Mouse (Mus musculus) C3H10T1/2 (cell line): ENCODE results near the gene Btf3. TPM values are rescaled to one million over a fixed set of nuclear protein-coding genes. Genes with fewer than 3 reads are reported as not detected.

Experiments
- polyA plus RNA-seq, 2 experiments: library from polyadenylated mRNA; unstranded; fragments of >200 nt; fragmentation: generic; extraction: Trizol; gene quantifications; one replicate each; pipeline ENCODE4 v1.2.1; 2012; ENCODE audit warnings: missing spikeins in 2 of 2

The Btf3 gene
- 100 to 1,000 TPM; 594 to 946 TPM for polyA plus RNA-seq

DNA sequence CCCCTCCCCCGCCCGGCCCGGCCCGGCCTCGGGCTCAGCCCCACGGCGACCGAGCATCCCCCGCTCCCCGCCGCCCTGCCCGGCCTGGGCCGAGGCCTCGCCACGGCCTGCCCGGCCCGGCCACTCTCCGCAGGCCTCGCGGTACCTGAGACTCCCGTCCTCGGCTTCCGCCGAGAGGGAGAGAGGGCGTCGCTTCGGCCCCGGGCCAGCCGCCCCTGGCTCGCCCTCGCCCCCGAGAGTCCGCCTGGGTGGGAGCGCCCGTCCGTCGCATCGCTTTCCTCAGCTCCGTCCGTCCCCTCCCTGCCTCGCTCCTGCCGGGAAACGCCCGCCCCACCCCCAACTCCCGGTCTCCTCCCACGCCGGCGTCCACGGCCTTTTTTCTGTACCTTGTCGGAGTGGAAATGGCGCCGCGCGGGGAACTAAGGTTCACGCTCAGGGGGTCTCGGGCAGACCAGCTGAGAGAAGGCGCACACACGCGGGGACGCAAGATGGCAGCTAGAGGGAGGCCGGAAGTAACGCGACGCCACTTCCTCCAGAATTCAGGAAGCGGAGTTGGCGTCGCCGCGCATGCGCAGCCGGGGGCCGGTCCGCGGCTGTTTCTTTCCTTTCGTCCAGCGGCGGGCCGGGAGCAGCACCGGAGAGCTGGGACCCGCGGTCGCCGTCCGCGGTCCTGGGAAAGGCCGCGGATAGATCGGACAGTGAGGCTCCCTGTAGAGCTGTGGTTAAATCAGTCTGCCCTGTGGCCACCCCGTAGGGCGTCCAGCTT lies at the start of gene Btf3:
Btf3 (minus strand) TSS at position 527 of the 766 bp plus-strand sequence.

DNA sequence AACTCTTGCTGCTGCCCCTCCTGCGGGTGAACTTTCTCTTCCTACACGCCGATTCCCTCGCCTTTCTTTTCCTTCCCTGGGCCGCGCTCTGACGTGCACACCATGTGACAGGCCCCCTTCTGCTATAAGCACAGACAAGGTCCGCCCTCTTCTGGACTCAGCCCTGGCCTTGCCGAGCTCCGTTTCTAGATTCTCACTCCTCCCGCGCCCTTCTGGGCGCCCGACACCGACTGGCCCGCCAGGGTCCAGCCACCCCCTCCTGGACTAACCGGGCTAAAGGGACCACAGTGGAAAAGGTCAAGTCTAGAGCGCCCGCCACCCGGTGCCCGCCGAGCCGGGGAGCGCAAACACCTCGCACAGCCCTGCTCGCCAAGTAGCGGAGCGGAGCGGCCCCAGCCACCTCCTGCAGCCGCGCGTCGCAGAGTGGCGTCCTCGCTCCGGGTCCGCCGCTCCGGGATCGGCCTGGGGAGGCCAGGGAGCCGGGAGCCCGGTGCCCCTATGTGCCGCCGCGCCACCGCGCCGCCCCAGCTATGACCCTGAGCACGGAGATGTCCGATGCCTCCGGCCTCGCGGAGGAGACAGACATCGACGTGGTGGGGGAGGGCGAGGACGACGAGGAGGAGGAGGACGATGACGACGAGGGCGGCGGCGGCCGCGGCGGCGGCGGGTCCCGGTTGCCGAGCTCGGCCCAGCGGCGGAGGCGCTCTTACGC lies 37.4 kb upstream of the Btf3 start, which contains the start of gene Foxd1:
Foxd1 (plus strand) TSS at position 153 of the 712 bp plus-strand sequence.

DNA sequence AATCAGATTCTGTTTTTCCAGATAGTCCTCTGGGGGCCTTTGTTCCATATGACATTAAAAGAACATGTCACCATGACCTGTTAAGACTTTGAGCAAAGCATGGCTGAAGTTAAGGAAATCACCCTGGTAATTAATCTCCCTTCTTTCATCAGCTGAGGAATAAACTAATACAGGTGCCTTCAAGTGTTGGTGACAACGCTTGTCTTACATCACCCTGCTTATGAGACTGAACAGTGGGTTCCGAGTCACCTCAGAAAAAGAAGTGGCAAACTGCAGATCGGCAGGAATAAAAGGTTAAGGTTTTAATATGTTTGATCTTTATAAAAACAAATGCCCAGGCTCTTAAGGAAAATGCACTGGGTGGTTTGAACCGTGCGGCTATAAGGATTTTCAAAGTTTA lies 37.1 kb downstream of the Btf3 start, which contains the start of gene Gm21976:
Gm21976 (plus strand) TSS at position 202 of the 400 bp plus-strand sequence.

DNA sequence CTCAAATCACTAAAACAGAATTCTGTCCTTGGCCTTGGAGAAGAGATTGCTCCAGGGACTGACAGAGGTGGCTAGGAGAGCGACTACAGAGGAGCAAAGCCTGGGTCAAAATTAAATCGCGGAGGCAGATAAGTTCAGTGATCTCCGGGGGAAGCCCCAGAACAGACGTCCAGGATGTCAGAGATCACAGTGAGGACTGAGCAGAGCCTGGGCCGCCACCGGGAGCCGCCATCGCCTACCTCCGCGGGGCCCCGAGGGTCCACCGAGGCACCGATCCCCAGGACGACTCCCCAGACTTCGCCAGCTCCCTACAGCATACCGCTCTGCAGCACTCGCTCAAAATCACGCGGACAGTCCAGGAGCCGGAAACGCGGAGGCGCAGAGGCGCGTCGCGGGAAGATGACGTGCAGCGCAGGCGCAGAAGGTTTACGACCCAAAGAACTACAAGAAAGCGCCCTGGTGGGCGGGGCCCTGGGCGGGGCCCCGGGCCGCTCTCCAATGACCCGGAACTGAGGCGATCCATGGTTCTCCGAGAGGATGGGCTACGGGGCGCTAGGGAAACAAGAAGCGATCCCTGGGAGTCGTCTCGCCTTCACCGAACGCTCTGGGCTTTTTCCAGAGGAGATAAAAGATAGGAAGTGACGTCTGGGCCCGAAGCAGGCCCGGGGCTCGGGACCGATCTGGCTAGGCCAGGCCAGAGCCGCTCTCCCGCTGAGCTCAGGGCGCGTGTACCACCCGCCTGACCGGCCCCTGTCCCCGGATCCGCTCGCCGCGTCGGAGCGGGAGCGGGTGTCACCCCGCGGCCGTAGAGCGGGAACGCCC lies 54.0 kb downstream of the Btf3 start, which contains the start of the genes Utp15 and Ankra2:
Utp15 (minus strand) TSS at position 406 of the 822 bp plus-strand sequence.
Ankra2 (plus strand) TSS at position 439 of the 822 bp plus-strand sequence.

Other genes starting within 250 kb of the Btf3 start
- 1 to 10 TPM in 1 of 2 experiments, under 1 TPM in 1; 0.37 to 3.0 TPM for gene Arhgef28, start 110.6 kb downstream of the Btf3 start, polyA plus RNA-seq
- gene Utp15, start 54.0 kb downstream of the Btf3 start, polyA plus RNA-seq = 1 to 10 TPM; 2.2 to 4.4 TPM
- 10 to 100 TPM in 1 of 2 experiments, under 1 TPM in 1; 0.71 to 10.8 TPM for gene Ankra2, start 53.9 kb downstream of the Btf3 start, polyA plus RNA-seq
- not detected for gene Gm21976, start 37.1 kb downstream of the Btf3 start, polyA plus RNA-seq
- gene Foxd1, start 37.2 kb upstream of the Btf3 start, polyA plus RNA-seq = 1 to 10 TPM; 1.4 to 2.0 TPM
- 1 to 10 TPM; 2.0 to 2.3 TPM for gene Gm10320, start 175.0 kb upstream of the Btf3 start, polyA plus RNA-seq